Mouse (Mus musculus): Measurements from ENCODE around the gene Fras1. TPM values are rescaled to one million over a fixed set of nuclear protein-coding genes. Genes with fewer than 3 reads are reported as not detected.

Fras1 gene
- polyA plus RNA-seq, 1 experiment from 2014 or later = 7.7 TPM

GRCm38 (mm10) chr5:96795752-96796151 lies 422.0 kb downstream of the Fras1 start:
- Histone ChIP-seq H3K4me1 (replicated peaks) (peaks cover 12% of the 10 kb centered on the region), H3K27me3 (ENCODE audit: insufficient read depth, poor library complexity, severe bottlenecking) (peaks cover 17% of the 10 kb centered on the region; the same call in 1 of the 2 replicates), H3K9me3 (no peaks in the 10 kb centered on the region), H3K27ac (no peak overlapping the region), H3K4me3 (no peak overlapping the region), H3K36me3 (no peaks in the 10 kb centered on the region)
- WGBS = 81% methylated on average over 1 of the region's 1 CpGs
- no peak for DNase-seq (ENCODE audit: low spot score)

GRCm38 (mm10) chr5:96797465-96797864 lies 423.7 kb downstream of the Fras1 start:
- DNase-seq (ENCODE audit: low spot score) = no peak
- peaks cover 17% of the 10 kb centered on the region; the same call in 1 of the 2 replicates for H3K27me3 ChIP-seq (ENCODE audit: insufficient read depth, poor library complexity, severe bottlenecking)
- peaks cover 18% of the 10 kb centered on the region for H3K4me1 ChIP-seq (replicated peaks)
- no peak overlapping the region for H3K4me3 ChIP-seq
- no peaks in the 10 kb centered on the region for H3K9me3 ChIP-seq
- H3K36me3 ChIP-seq = no peaks in the 10 kb centered on the region
- no peak overlapping the region for H3K27ac ChIP-seq
- WGBS = 94% methylated on average over 6 of the region's 6 CpGs

- no peak overlapping the region for H3K27ac ChIP-seq
- peaks cover 10% of the 10 kb centered on the region; the same call in 1 of the 2 replicates for H3K27me3 ChIP-seq (ENCODE audit: insufficient read depth, poor library complexity, severe bottlenecking)
- no peaks in the 10 kb centered on the region for H3K9me3 ChIP-seq
- no peak overlapping the region for H3K4me3 ChIP-seq
- H3K4me1 ChIP-seq (replicated peaks) = peaks cover 10% of the 10 kb centered on the region
- WGBS = 92% methylated on average over 9 of the region's 9 CpGs
- DNase-seq (ENCODE audit: low spot score) = no peak
- H3K36me3 ChIP-seq = no peaks in the 10 kb centered on the region
Observed at GRCm38 (mm10) chr5:96799165-96799564, 425.4 kb downstream of the Fras1 start.

GRCm38 (mm10) chr5:96799969-96800368 lies 426.2 kb downstream of the Fras1 start:
- H3K27me3 ChIP-seq (ENCODE audit: insufficient read depth, poor library complexity, severe bottlenecking) = peaks cover 2% of the 10 kb centered on the region; the same call in 1 of the 2 replicates
- no peak overlapping the region for H3K27ac ChIP-seq
- 94% methylated on average over 9 of the region's 9 CpGs for WGBS
- peaks cover 10% of the 10 kb centered on the region for H3K4me1 ChIP-seq (replicated peaks)
- no peak overlapping the region for H3K4me3 ChIP-seq
- no peak for DNase-seq (ENCODE audit: low spot score)
- H3K9me3 ChIP-seq = no peaks in the 10 kb centered on the region
- no peaks in the 10 kb centered on the region for H3K36me3 ChIP-seq

- H3K27me3 ChIP-seq (ENCODE audit: insufficient read depth, poor library complexity, severe bottlenecking) = no peaks in the 10 kb centered on the region
- peaks cover 10% of the 10 kb centered on the region for H3K4me1 ChIP-seq (replicated peaks)
- H3K4me3 ChIP-seq = no peak overlapping the region
- no peaks in the 10 kb centered on the region for H3K9me3 ChIP-seq
- peak; percentile 25 for DNase-seq (ENCODE audit: low spot score)
- 39% methylated on average over 7 of the region's 7 CpGs for WGBS
- H3K27ac ChIP-seq = peak overlapping the region; percentile 40; the same call in 1 of the 2 replicates
- no peaks in the 10 kb centered on the region for H3K36me3 ChIP-seq
Observed at GRCm38 (mm10) chr5:96802185-96802584, 428.4 kb downstream of the Fras1 start.

- Histone ChIP-seq H3K36me3 (no peaks in the 10 kb centered on the region), H3K27ac (no peak overlapping the region), H3K9me3 (no peaks in the 10 kb centered on the region), H3K4me1 (replicated peaks) (peaks cover 10% of the 10 kb centered on the region), H3K4me3 (no peak overlapping the region), H3K27me3 (ENCODE audit: insufficient read depth, poor library complexity, severe bottlenecking) (no peaks in the 10 kb centered on the region)
- no peak for DNase-seq (ENCODE audit: low spot score)
- 66% methylated on average over 3 of the region's 3 CpGs for WGBS
Observed at GRCm38 (mm10) chr5:96803091-96803490, 429.3 kb downstream of the Fras1 start.

GRCm38 (mm10) chr5:96804304-96804703 lies 430.5 kb downstream of the Fras1 start:
- WGBS = 88% methylated on average over 4 of the region's 4 CpGs

GRCm38 (mm10) chr5:96804813-96805212 lies 431.1 kb downstream of the Fras1 start:
- Histone ChIP-seq H3K27ac (no peak overlapping the region), H3K27me3 (ENCODE audit: insufficient read depth, poor library complexity, severe bottlenecking) (no peaks in the 10 kb centered on the region), H3K9me3 (no peaks in the 10 kb centered on the region), H3K4me1 (replicated peaks) (peaks cover 10% of the 10 kb centered on the region), H3K36me3 (no peaks in the 10 kb centered on the region), H3K4me3 (no peak overlapping the region)
- DNase-seq (ENCODE audit: low spot score) = no peak
- WGBS = 74% methylated on average over 3 of the region's 3 CpGs

More at GRCm38 (mm10) chr5:96804304-96804703, 430.5 kb downstream of the Fras1 start:
- H3K9me3 ChIP-seq = no peaks in the 10 kb centered on the region
- no peaks in the 10 kb centered on the region for H3K27me3 ChIP-seq (ENCODE audit: insufficient read depth, poor library complexity, severe bottlenecking)
- H3K4me3 ChIP-seq = no peak overlapping the region
- no peak overlapping the region for H3K27ac ChIP-seq
- no peaks in the 10 kb centered on the region for H3K36me3 ChIP-seq
- no peak for DNase-seq (ENCODE audit: low spot score)
- peaks cover 10% of the 10 kb centered on the region for H3K4me1 ChIP-seq (replicated peaks)

GRCm38 (mm10) chr5:96810620-96811019 lies 436.9 kb downstream of the Fras1 start:
- no peaks in the 10 kb centered on the region for H3K36me3 ChIP-seq
- no peaks in the 10 kb centered on the region for H3K27me3 ChIP-seq (ENCODE audit: insufficient read depth, poor library complexity, severe bottlenecking)
- DNase-seq (ENCODE audit: low spot score) = no peak
- H3K4me3 ChIP-seq = no peak overlapping the region
- no peaks in the 10 kb centered on the region for H3K4me1 ChIP-seq (replicated peaks)
- no peak overlapping the region for H3K27ac ChIP-seq
- WGBS = 76% methylated on average over 4 of the region's 4 CpGs
- no peaks in the 10 kb centered on the region for H3K9me3 ChIP-seq

GRCm38 (mm10) chr5:96824769-96825327 lies 451.1 kb downstream of the Fras1 start:
- DNase-seq (ENCODE audit: low spot score) = no peak
- no peak overlapping the region for H3K27ac ChIP-seq
- H3K4me1 ChIP-seq (replicated peaks) = no peaks in the 10 kb centered on the region
- H3K9me3 ChIP-seq = no peaks in the 10 kb centered on the region
- no peaks in the 10 kb centered on the region for H3K36me3 ChIP-seq
- no peak overlapping the region for H3K4me3 ChIP-seq
- 92% methylated on average over 13 of the region's 13 CpGs for WGBS
- no peaks in the 10 kb centered on the region for H3K27me3 ChIP-seq (ENCODE audit: insufficient read depth, poor library complexity, severe bottlenecking)

- 72% methylated on average over 1 of the region's 1 CpGs for WGBS
- Histone ChIP-seq H3K27me3 (ENCODE audit: insufficient read depth, poor library complexity, severe bottlenecking) (no peaks in the 10 kb centered on the region), H3K36me3 (no peaks in the 10 kb centered on the region), H3K4me3 (no peak overlapping the region), H3K4me1 (replicated peaks) (no peaks in the 10 kb centered on the region), H3K9me3 (no peaks in the 10 kb centered on the region), H3K27ac (no peak overlapping the region)
- DNase-seq (ENCODE audit: low spot score) = no peak
Observed at GRCm38 (mm10) chr5:96827176-96827575, 453.4 kb downstream of the Fras1 start.

Data from hindbrain, embryonic 10.5 days (tissue).